Comparison of ENCODE assay signal across 26 mouse cellular contexts in the genomic region with DNA sequence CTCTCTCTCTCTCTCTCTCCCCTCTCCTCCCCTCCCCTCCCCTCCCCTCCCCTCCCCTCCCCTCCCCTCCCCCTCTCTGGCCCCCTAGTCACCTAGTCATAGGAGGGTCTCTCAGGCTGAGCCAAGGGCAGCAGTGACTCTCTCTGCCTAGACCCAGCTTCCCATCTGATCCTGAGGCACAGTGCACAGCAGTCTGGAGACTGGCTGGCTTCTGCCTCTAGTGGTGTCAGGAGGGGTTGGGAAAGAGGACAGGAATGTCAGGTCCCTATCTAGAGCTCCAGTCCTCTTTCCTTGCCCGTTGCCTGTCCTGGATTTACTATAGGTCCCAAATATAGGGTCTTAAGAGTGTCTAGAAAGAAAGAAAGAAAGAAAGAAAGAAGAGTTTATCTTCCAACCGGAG.
DNase-seq lines count a peak whose midpoint lies in the region; ATAC-seq and TF ChIP-seq lines count a peak whose summit lies in the region.
"Had no signal": no experiment of that assay in that cellular context is flagged by ENCODE, and none has a peak within 500 bp of the region (broad histone marks: within the 10 kb centered on the region; RNA-seq: fewer than 3 reads in every experiment).

No protein-coding gene starts in this region.

- H3K9me3 ChIP-seq in forebrain, postnatal 0 days (ENCODE audit: low read length), result no peaks in the 10 kb centered on the region
- H3K9me3 ChIP-seq in forebrain, embryonic 16.5 days (ENCODE audit: control insufficient read depth, low read length), result no peaks in the 10 kb centered on the region
- H3K9me3 ChIP-seq in kidney, postnatal 0 days (replicated peaks; ENCODE audit: low read length), result no peaks in the 10 kb centered on the region
- H3K9me3 ChIP-seq in midbrain, postnatal 0 days (ENCODE audit: low read length), result no peaks in the 10 kb centered on the region
- no peaks in the 10 kb centered on the region for H3K9me3 ChIP-seq in midbrain, embryonic 15.5 days
- H3K9me3 ChIP-seq: embryonic facial prominence, embryonic 12.5 days; heart, embryonic 13.5 days; limb, embryonic 10.5 days; limb, embryonic 15.5 days; midbrain, embryonic 13.5 days had no signal

- TF ChIP-seq CTCF in forebrain, postnatal 0 days (IDR thresholded peaks at IDR 0.05; ENCODE audit: low read depth), result 0 out of 2 replicates have a peak, but pooled peaks have one; percentile 15
- TF ChIP-seq CTCF in kidney, postnatal 0 days (IDR thresholded peaks at IDR 0.05; ENCODE audit: low read depth), result peak; percentile 11; the same call in 1 of the 2 replicates
- 0 out of 2 replicates have a peak, but pooled peaks have one; percentile 16 for TF ChIP-seq CTCF in midbrain, postnatal 0 days (IDR thresholded peaks at IDR 0.05)

- peaks cover 9% of the 10 kb centered on the region for H3K4me1 ChIP-seq in forebrain, postnatal 0 days (ENCODE audit: insufficient read depth)
- H3K4me1 ChIP-seq in forebrain, embryonic 16.5 days (replicated peaks; ENCODE audit: control insufficient read depth, insufficient read depth, low read length), result peaks cover 20% of the 10 kb centered on the region
- peaks cover 14% of the 10 kb centered on the region for H3K4me1 ChIP-seq in kidney, postnatal 0 days (replicated peaks; ENCODE audit: insufficient read depth, low read length)
- no peaks in the 10 kb centered on the region for H3K4me1 ChIP-seq in midbrain, postnatal 0 days (ENCODE audit: insufficient read depth, low read length)
- H3K4me1 ChIP-seq in midbrain, embryonic 15.5 days, result peaks cover 28% of the 10 kb centered on the region

- intact Hi-C loops in gastrocnemius, postnatal 14 days (cut with DNase I; ENCODE audit: low total_unique reads), result no loop called here

- H3K36me3 ChIP-seq in forebrain, postnatal 0 days (ENCODE audit: insufficient read depth), result no peaks in the 10 kb centered on the region
- no peaks in the 10 kb centered on the region for H3K36me3 ChIP-seq in forebrain, embryonic 16.5 days (ENCODE audit: control insufficient read depth, insufficient read depth)
- no peaks in the 10 kb centered on the region for H3K36me3 ChIP-seq in kidney, postnatal 0 days (ENCODE audit: insufficient read depth, low read length)
- no peaks in the 10 kb centered on the region for H3K36me3 ChIP-seq in midbrain, postnatal 0 days (ENCODE audit: insufficient read depth, low read length)
- H3K36me3 ChIP-seq in midbrain, embryonic 15.5 days (replicated peaks), result no peaks in the 10 kb centered on the region
- H3K36me3 ChIP-seq: embryonic facial prominence, embryonic 12.5 days; limb, embryonic 10.5 days; limb, embryonic 15.5 days; midbrain, embryonic 13.5 days had no signal

- ATAC-seq in forebrain, postnatal 0 days, result no peak
- ATAC-seq in forebrain, embryonic 16.5 days, result no peak
- no peak for ATAC-seq in kidney, postnatal 0 days (replicated peaks; ENCODE audit: low FRiP score, low read depth)
- ATAC-seq in midbrain, postnatal 0 days (ENCODE audit: low FRiP score), result no peak
- no peak for ATAC-seq in midbrain, embryonic 15.5 days (replicated peaks)
- ATAC-seq: CD4-positive, CD25-positive, alpha-beta regulatory T cell, adult 4 months; midbrain, embryonic 13.5 days had no signal

- DNase-seq in forebrain, postnatal 0 days, result no peak
- no peak for DNase-seq in kidney, postnatal 0 days (ENCODE audit: low spot score)
- no peak for DNase-seq in kidney, postnatal 10 days
- DNase-seq in midbrain, postnatal 0 days (ENCODE audit: low spot score), result no peak
- DNase-seq in gastrocnemius, postnatal 14 days, result no peak
- DNase-seq: adrenal gland, adult 8-10 months; cerebellum, adult 11 months; cerebellum, adult 9-11 months; embryo, embryonic 11 days; gastrocnemius, postnatal 36 days; heart, adult 18-20 months; heart, postnatal 14 days; kidney, adult 11 months; kidney, postnatal 36 days; right cerebral cortex, postnatal 25 days; thymus, adult 18-20 months; thymus, postnatal 25 days had no signal

- no peak overlapping the region for H3K27ac ChIP-seq in forebrain, postnatal 0 days (ENCODE audit: low read depth, low read length)
- no peak overlapping the region for H3K27ac ChIP-seq in forebrain, embryonic 16.5 days (ENCODE audit: low read length)
- no peak overlapping the region for H3K27ac ChIP-seq in kidney, postnatal 0 days
- H3K27ac ChIP-seq in midbrain, postnatal 0 days (ENCODE audit: low read depth, low read length), result no peak overlapping the region
- H3K27ac ChIP-seq in midbrain, embryonic 15.5 days, result no peak overlapping the region
- H3K27ac ChIP-seq: embryonic facial prominence, embryonic 12.5 days; limb, embryonic 10.5 days; limb, embryonic 15.5 days; macrophage; midbrain, embryonic 13.5 days had no signal

- H3K4me2 ChIP-seq in forebrain, postnatal 0 days (ENCODE audit: low read depth), result no peak overlapping the region
- no peak overlapping the region for H3K4me2 ChIP-seq in forebrain, embryonic 16.5 days (ENCODE audit: low read length)
- H3K4me2 ChIP-seq in kidney, postnatal 0 days (ENCODE audit: low read length), result no peak overlapping the region
- H3K4me2 ChIP-seq in midbrain, postnatal 0 days (ENCODE audit: low read depth, low read length, poor library complexity, severe bottlenecking), result no peak overlapping the region
- H3K4me2 ChIP-seq in midbrain, embryonic 15.5 days, result no peak overlapping the region
- H3K4me2 ChIP-seq: embryonic facial prominence, embryonic 12.5 days; heart, embryonic 13.5 days; limb, embryonic 15.5 days; midbrain, embryonic 13.5 days had no signal

- no peak overlapping the region for H3K9ac ChIP-seq in forebrain, postnatal 0 days
- no peak overlapping the region for H3K9ac ChIP-seq in forebrain, embryonic 16.5 days (replicated peaks; ENCODE audit: low read depth, low read length)
- H3K9ac ChIP-seq in kidney, postnatal 0 days (ENCODE audit: low read depth, low read length), result no peak overlapping the region
- no peak overlapping the region for H3K9ac ChIP-seq in midbrain, postnatal 0 days (replicated peaks; ENCODE audit: low read length, poor library complexity, severe bottlenecking)
- H3K9ac ChIP-seq in midbrain, embryonic 15.5 days, result no peak overlapping the region
- H3K9ac ChIP-seq: embryonic facial prominence, embryonic 12.5 days; heart, embryonic 13.5 days; limb, embryonic 15.5 days; midbrain, embryonic 13.5 days had no signal

- no peak overlapping the region for H3K4me3 ChIP-seq in forebrain, postnatal 0 days (ENCODE audit: low read depth, low read length)
- H3K4me3 ChIP-seq in forebrain, embryonic 16.5 days (replicated peaks; ENCODE audit: low read length), result no peak overlapping the region
- no peak overlapping the region for H3K4me3 ChIP-seq in kidney, postnatal 0 days (replicated peaks; ENCODE audit: low read depth, low read length)
- no peak overlapping the region for H3K4me3 ChIP-seq in midbrain, postnatal 0 days (ENCODE audit: low read depth, low read length)
- no peak overlapping the region for H3K4me3 ChIP-seq in midbrain, embryonic 15.5 days
- H3K4me3 ChIP-seq: embryonic facial prominence, embryonic 12.5 days; heart, embryonic 13.5 days; limb, embryonic 10.5 days; limb, embryonic 15.5 days; midbrain, embryonic 13.5 days had no signal

- WGBS in forebrain, postnatal 0 days, result 80% methylated on average over 2 of the region's 2 CpGs
- WGBS in forebrain, embryonic 16.5 days, result 81% methylated on average over 2 of the region's 2 CpGs
- WGBS in kidney, postnatal 0 days, result 77% methylated on average over 2 of the region's 2 CpGs
- WGBS in midbrain, postnatal 0 days, result 81% methylated on average over 2 of the region's 2 CpGs
- 89% methylated on average over 2 of the region's 2 CpGs for WGBS in midbrain, embryonic 15.5 days

- H3K27me3 ChIP-seq in forebrain, postnatal 0 days (ENCODE audit: insufficient read depth, low read length), result no peaks in the 10 kb centered on the region
- no peaks in the 10 kb centered on the region for H3K27me3 ChIP-seq in forebrain, embryonic 16.5 days (replicated peaks; ENCODE audit: control insufficient read depth, insufficient read depth, low read length)
- no peaks in the 10 kb centered on the region for H3K27me3 ChIP-seq in kidney, postnatal 0 days (ENCODE audit: insufficient read depth, low read length)
- H3K27me3 ChIP-seq in midbrain, postnatal 0 days (ENCODE audit: insufficient read depth, low read length), result no peaks in the 10 kb centered on the region
- H3K27me3 ChIP-seq in midbrain, embryonic 15.5 days (replicated peaks), result no peaks in the 10 kb centered on the region
- H3K27me3 ChIP-seq: embryonic facial prominence, embryonic 12.5 days; heart, embryonic 13.5 days; limb, embryonic 15.5 days; midbrain, embryonic 13.5 days had no signal
